Mouse (Mus musculus) midbrain, embryonic 11.5 days (tissue): ENCODE measurements around the gene Stx11. TPM values are rescaled to one million over a fixed set of nuclear protein-coding genes. Genes with fewer than 3 reads are reported as not detected.

ENCODE experiments used
- ATAC-seq: fragments of 200-750 bp; cut with Nextera tagmentation; 2 replicates; pipeline ENCODE4 v1.8.0; 2017; ENCODE audit warnings: moderate TSS enrichment, moderate library complexity; ENCODE audit not compliant: low FRiP score
- DNase-seq: peaks from one replicate; pipeline ENCODE4 v3.0.0; 2015; ENCODE audit warnings: low spot score; ENCODE audit errors: missing footprints
- H3K27ac ChIP-seq: fragments of 300-500 bp; sonication (generic); 2 replicates; pipeline ENCODE4 v1.5.1; 2014; ENCODE audit warnings: low read depth, low read length
- H3K27me3 ChIP-seq: fragments of 300-500 bp; sonication (generic); 2 replicates; pipeline ENCODE4 v1.6.1; 2014; ENCODE audit warnings: mild to moderate bottlenecking, low read length, moderate library complexity, mixed read lengths; ENCODE audit not compliant: control insufficient read depth, insufficient read depth
- H3K36me3 ChIP-seq: fragments of 300-500 bp; sonication (generic); 2 replicates; pipeline ENCODE4 v1.6.1; 2014; ENCODE audit warnings: mild to moderate bottlenecking, low read length, moderate library complexity, mixed read lengths; ENCODE audit not compliant: control insufficient read depth, insufficient read depth
- H3K4me1 ChIP-seq: fragments of 300-500 bp; sonication (generic); 2 replicates; pipeline ENCODE4 v1.6.1; 2014; ENCODE audit warnings: low read length; ENCODE audit not compliant: control insufficient read depth, insufficient read depth
- H3K4me2 ChIP-seq: fragments of 300-500 bp; sonication (generic); 2 replicates; pipeline ENCODE4 v1.6.1; 2014; ENCODE audit warnings: mild to moderate bottlenecking, moderate library complexity
- H3K4me3 ChIP-seq: fragments of 300-500 bp; sonication (generic); 2 replicates; pipeline ENCODE4 v1.5.1; 2014; ENCODE audit warnings: low read depth, low read length
- H3K9ac ChIP-seq: fragments of 300-500 bp; sonication (generic); 2 replicates; pipeline ENCODE4 v1.6.1; 2014; ENCODE audit warnings: low read length
- H3K9me3 ChIP-seq: fragments of 300-500 bp; sonication (generic); 2 replicates; pipeline ENCODE4 v1.6.1; 2016; ENCODE audit warnings: low read length; ENCODE audit not compliant: control insufficient read depth
- WGBS: fragments of 180-500 bp; shearing (Covaris S2); extraction: QIAGEN DNeasy Blood & Tissue Kit; methylation state at CpG from one replicate; pipeline ENCODE4 v1.1.7; 2014; 5-methylcytosine and 5-hydroxymethylcytosine counted together
- polyA plus RNA-seq: library from polyadenylated mRNA; unstranded; fragments of >200 nt; fragmentation: Nextera tagmentation; extraction: Ambion mirVana; gene quantifications from 2 replicates; pipeline ENCODE4 v1.2.1, GENCODE M21; 2014

Stx11 gene
- polyA plus RNA-seq, 1 experiment from 2014 or later: 2.0 TPM

DNA sequence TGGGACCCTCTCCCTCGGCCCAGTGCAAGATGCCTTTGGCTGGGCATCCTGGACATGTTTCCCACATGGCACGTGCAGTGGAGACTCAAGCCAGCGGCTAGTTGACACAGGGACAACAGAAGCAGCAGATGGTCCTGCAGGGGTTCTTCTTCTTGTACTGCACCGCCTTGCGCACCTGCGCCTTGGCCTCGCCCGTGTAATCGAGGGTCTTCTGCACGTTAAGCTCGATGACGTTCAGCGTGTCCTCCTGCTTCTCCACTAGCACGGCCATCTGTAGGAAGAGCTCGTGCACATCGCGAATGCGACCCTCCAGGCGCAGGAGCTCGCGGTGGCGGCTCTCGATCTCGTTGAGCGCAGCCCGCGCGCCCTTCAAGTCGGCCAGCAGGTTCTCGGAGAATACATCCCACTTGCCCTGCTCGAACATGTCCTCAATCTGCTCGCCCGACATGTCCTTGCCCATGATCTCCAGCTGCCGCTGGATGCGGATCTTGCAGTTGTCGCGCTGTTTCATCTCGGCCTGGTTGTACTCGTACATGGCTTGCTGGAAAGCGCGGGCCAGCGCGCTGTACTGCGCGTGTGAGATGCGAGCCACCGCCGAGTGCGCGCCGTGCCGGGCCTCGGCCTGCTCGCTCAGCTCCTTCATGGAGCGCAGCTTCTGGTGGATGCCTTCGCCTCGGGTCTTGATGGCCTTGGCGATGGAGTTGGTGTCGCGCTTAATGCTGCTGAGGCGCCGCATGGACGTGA lies 22.9 kb downstream of the Stx11 start:
- H3K9me3 ChIP-seq: no peaks in the 10 kb centered on the region
- peaks cover 20% of the 10 kb centered on the region for H3K27me3 ChIP-seq
- H3K4me1 ChIP-seq: peaks cover 2% of the 10 kb centered on the region
- WGBS: 8% methylated on average over 63 of the region's 63 CpGs
- H3K27ac ChIP-seq: no peak overlapping the region
- DNase-seq: peak; percentile 94
- H3K4me2 ChIP-seq: peak overlapping the region; percentile 61
- peak overlapping the region; percentile 54 for H3K9ac ChIP-seq
- ATAC-seq: peak; percentile 92
- H3K4me3 ChIP-seq: peak overlapping the region; percentile 35
- H3K36me3 ChIP-seq: no peaks in the 10 kb centered on the region

DNA sequence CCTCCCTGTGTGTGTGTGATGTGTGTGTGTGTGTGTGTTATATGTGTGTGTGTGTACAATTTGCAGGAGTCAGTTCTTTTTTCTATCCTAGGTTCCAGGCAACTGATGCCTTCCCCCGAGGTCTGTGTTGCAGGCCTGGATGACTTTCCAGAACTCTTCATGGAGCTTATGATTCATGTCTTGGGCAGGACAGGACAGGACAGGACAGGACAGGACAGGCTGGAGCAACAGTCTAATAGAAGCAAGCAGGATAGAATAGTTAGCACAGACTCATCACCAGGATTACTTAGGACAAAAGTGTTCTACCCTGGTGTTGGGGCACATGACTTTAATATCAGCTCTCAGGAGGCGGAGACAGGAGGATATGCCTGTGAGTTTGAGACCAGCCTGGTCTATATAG lies 25.3 kb downstream of the Stx11 start:
- ATAC-seq: no peak
- DNase-seq: no peak
- H3K4me2 ChIP-seq: no peak overlapping the region
- peaks cover 20% of the 10 kb centered on the region for H3K27me3 ChIP-seq
- no peak overlapping the region for H3K27ac ChIP-seq
- no peak overlapping the region for H3K4me3 ChIP-seq
- 86% methylated on average over 2 of the region's 2 CpGs for WGBS
- no peak overlapping the region for H3K9ac ChIP-seq
- no peaks in the 10 kb centered on the region for H3K9me3 ChIP-seq
- peaks cover 2% of the 10 kb centered on the region for H3K4me1 ChIP-seq
- no peaks in the 10 kb centered on the region for H3K36me3 ChIP-seq

DNA sequence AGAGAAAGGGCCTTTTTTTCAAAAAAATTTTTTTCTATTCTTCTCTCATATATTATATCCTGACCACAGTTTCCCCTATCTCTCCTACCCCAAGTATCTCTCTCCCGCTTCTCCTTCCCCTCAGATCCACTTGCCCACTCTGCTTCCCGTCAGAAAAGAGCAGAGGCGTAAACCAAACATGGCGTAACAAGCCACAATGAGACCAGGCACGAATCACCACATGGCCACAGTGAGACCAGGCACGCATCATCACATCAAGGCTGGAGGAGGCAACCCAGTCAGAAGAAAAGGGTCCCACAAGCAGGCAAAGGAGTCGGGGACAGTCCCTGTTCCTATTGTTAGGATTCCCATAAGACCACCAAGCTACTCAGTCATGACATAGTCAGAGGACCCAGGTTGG lies 28.0 kb downstream of the Stx11 start:
- no peak overlapping the region for H3K9ac ChIP-seq
- no peaks in the 10 kb centered on the region; the same call in 1 of the 2 replicates for H3K4me1 ChIP-seq
- DNase-seq: peak; percentile 53
- H3K36me3 ChIP-seq: no peaks in the 10 kb centered on the region
- peaks cover 8% of the 10 kb centered on the region for H3K27me3 ChIP-seq
- H3K9me3 ChIP-seq: no peaks in the 10 kb centered on the region
- H3K4me2 ChIP-seq: no peak overlapping the region
- WGBS: 83% methylated on average over 7 of the region's 7 CpGs
- ATAC-seq: no peak
- H3K4me3 ChIP-seq: no peak overlapping the region
- H3K27ac ChIP-seq: no peak overlapping the region

- no peak for ATAC-seq
- no peak overlapping the region for H3K27ac ChIP-seq
- no peaks in the 10 kb centered on the region for H3K36me3 ChIP-seq
- H3K4me1 ChIP-seq: no peaks in the 10 kb centered on the region
- H3K9me3 ChIP-seq: no peaks in the 10 kb centered on the region
- no peak overlapping the region for H3K4me3 ChIP-seq
- H3K27me3 ChIP-seq: peaks cover 3% of the 10 kb centered on the region
- H3K4me2 ChIP-seq: no peak overlapping the region
- WGBS: 89% methylated on average over 5 of the region's 5 CpGs
- no peak for DNase-seq
- H3K9ac ChIP-seq: no peak overlapping the region
These were observed 28.5 kb downstream of the Stx11 start for GRCm38 (mm10) chr10:12935575-12935974.

- DNase-seq: peak; percentile 57
These were observed 32.4 kb downstream of the Stx11 start for GRCm38 (mm10) chr10:12931492-12932400.

GRCm38 (mm10) chr10:12930351-12930905 lies 33.7 kb downstream of the Stx11 start:
- no peaks in the 10 kb centered on the region for H3K9me3 ChIP-seq

More at GRCm38 (mm10) chr10:12931492-12932400, 32.4 kb downstream of the Stx11 start:
- Histone ChIP-seq H3K4me3 (no peak overlapping the region), H3K36me3 (no peaks in the 10 kb centered on the region), H3K27me3 (no peaks in the 10 kb centered on the region), H3K9me3 (no peaks in the 10 kb centered on the region), H3K4me1 (no peaks in the 10 kb centered on the region), H3K27ac (no peak overlapping the region), H3K9ac (no peak overlapping the region), H3K4me2 (no peak overlapping the region)
- 59% methylated on average over 10 of the region's 10 CpGs for WGBS
- no peak for ATAC-seq

DNA sequence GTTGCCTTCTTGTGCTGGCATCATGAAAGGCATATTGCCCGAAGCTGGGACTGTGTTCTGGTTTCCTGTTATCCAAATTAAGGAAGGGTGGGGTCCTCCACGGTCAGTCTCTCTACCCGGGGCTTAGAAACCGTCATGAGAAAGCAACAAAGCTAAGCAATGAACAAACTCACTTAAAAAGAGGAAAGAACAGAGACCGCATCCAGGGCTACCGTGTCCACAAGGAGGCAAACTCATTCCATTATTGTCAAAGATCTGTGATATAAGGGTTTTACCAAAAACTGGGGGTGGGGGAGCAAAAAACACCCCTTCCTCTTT lies 34.3 kb downstream of the Stx11 start:
- Histone ChIP-seq H3K36me3 (no peaks in the 10 kb centered on the region), H3K9me3 (no peaks in the 10 kb centered on the region), H3K4me1 (no peaks in the 10 kb centered on the region), H3K27me3 (no peaks in the 10 kb centered on the region), H3K4me3 (no peak overlapping the region), H3K27ac (no peak overlapping the region), H3K4me2 (no peak overlapping the region), H3K9ac (no peak overlapping the region)
- 63% methylated on average over 6 of the region's 6 CpGs for WGBS
- peak; percentile 80 for DNase-seq
- ATAC-seq: no peak

More at GRCm38 (mm10) chr10:12930351-12930905, 33.7 kb downstream of the Stx11 start:
- Histone ChIP-seq H3K9ac (no peak overlapping the region), H3K4me2 (no peak overlapping the region), H3K4me1 (no peaks in the 10 kb centered on the region), H3K36me3 (no peaks in the 10 kb centered on the region), H3K27me3 (no peaks in the 10 kb centered on the region), H3K4me3 (no peak overlapping the region), H3K27ac (no peak overlapping the region)
- ATAC-seq: no peak
- peak; percentile 64 for DNase-seq
- WGBS: 27% methylated on average over 6 of the region's 6 CpGs

DNA sequence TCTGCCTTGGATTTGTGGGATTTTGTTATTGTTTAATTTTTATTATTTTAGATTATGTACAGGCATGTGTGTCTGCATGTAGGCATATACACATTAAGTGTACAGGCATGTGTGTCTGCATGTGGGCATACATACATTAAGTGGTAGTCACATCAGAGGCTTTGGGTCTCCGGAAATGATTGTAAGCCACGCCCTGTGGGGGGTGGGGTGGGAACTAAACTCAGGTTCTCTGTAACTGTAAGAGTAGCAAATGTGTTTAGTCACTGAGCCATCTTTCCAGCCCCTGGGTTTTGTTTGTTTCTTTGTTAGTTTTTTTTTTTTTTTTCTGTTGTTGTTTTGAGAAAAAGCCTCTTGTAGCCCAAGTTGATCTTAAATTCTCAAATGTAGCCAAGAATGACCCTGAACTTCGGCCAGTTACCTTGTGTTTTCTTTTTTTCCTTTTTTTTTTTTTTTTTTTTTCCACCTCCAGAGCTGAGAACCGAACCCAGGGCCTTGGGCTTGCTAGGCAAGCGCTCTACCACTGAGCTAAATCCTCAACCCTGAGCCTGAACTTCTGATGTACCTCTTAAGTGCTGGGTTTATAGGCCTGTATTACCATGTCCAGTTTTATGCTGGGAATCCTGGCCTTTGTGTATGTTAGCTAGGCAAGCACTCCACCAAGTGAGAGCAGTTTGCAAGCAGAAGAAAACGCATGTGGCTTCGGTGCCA lies 34.8 kb downstream of the Stx11 start:
- no peak overlapping the region for H3K9ac ChIP-seq
- no peak overlapping the region for H3K27ac ChIP-seq
- H3K4me2 ChIP-seq: no peak overlapping the region
- no peaks in the 10 kb centered on the region for H3K9me3 ChIP-seq
- WGBS: 84% methylated on average over 7 of the region's 7 CpGs
- peak; percentile 72 for DNase-seq
- H3K4me3 ChIP-seq: no peak overlapping the region
- H3K36me3 ChIP-seq: no peaks in the 10 kb centered on the region
- H3K4me1 ChIP-seq: no peaks in the 10 kb centered on the region
- no peak for ATAC-seq
- H3K27me3 ChIP-seq: no peaks in the 10 kb centered on the region
